23 mouse cellular contexts compared by ENCODE assay signal in genomic region chr15:91634236-91634635, GRCm38 (mm10). TPM values are rescaled to one million over a fixed set of nuclear protein-coding genes. Genes with fewer than 3 reads are reported as not detected.
DNase-seq lines count a peak whose midpoint lies in the region; ATAC-seq lines count a peak whose summit lies in the region.
"Had no signal": no experiment of that assay in that cellular context is flagged by ENCODE, and none has a peak within 500 bp of the region (broad histone marks: within the 10 kb centered on the region; RNA-seq: fewer than 3 reads in every experiment).

No protein-coding gene starts in this region.

- peak; percentile 92 for DNase-seq in heart, adult 11 months
- DNase-seq in heart, postnatal 4 days, result no peak
- DNase-seq in B cell, adult 2 months, result peak; percentile 92 to 96
- peak; percentile 62 to 72 for DNase-seq in spleen, postnatal 14 days (ENCODE audit: low spot score in 2 of 2)
- no peak for DNase-seq in midbrain, embryonic 11.5 days (ENCODE audit: low spot score, missing footprints)
- DNase-seq: adrenal gland, postnatal 10 days; cerebellum, adult 9-11 months; gastrocnemius, postnatal 10 days; heart, postnatal 10 days; kidney, adult 9 months; kidney, postnatal 25 days; layer of hippocampus, postnatal 36 days; lung, embryonic 14.5 days; retina, postnatal 1 day had no signal

- 82% methylated on average over 8 of the region's 8 CpGs for WGBS in midbrain, embryonic 11.5 days
- WGBS in neural tube, embryonic 15.5 days, result 83% methylated on average over 8 of the region's 8 CpGs

- H3K36me3 ChIP-seq in midbrain, embryonic 11.5 days (ENCODE audit: control insufficient read depth, insufficient read depth, low read length), result no peaks in the 10 kb centered on the region
- no peaks in the 10 kb centered on the region for H3K36me3 ChIP-seq in neural tube, embryonic 15.5 days
- H3K36me3 ChIP-seq: forebrain, embryonic 10.5 days; heart, embryonic 12.5 days; midbrain, embryonic 13.5 days had no signal

- H3K4me1 ChIP-seq in midbrain, embryonic 11.5 days (ENCODE audit: control insufficient read depth, insufficient read depth, low read length), result no peaks in the 10 kb centered on the region
- H3K4me1 ChIP-seq in neural tube, embryonic 15.5 days, result no peaks in the 10 kb centered on the region
- H3K4me1 ChIP-seq: heart, embryonic 12.5 days; midbrain, embryonic 13.5 days had no signal

- no peak overlapping the region for H3K4me3 ChIP-seq in midbrain, embryonic 11.5 days (ENCODE audit: low read depth, low read length)
- H3K4me3 ChIP-seq in neural tube, embryonic 15.5 days (replicated peaks), result no peak overlapping the region
- H3K4me3 ChIP-seq: forebrain, embryonic 10.5 days; heart, embryonic 12.5 days; midbrain, embryonic 13.5 days had no signal

- peak; percentile 94 for ATAC-seq in neutrophil, adult 5-6 weeks (ENCODE audit: extremely low read depth, insufficient number of reproducible peaks, low FRiP score, poor library complexity, severe bottlenecking)
- no peak for ATAC-seq in midbrain, embryonic 11.5 days (ENCODE audit: low FRiP score)
- ATAC-seq in neural tube, embryonic 15.5 days (ENCODE audit: low FRiP score), result no peak
- ATAC-seq: forebrain, embryonic 16.5 days; hindbrain, postnatal 0 days; intestine, embryonic 16.5 days; midbrain, embryonic 13.5 days had no signal

- no peaks in the 10 kb centered on the region for H3K27me3 ChIP-seq in midbrain, embryonic 11.5 days (ENCODE audit: control insufficient read depth, insufficient read depth, low read length)
- no peaks in the 10 kb centered on the region for H3K27me3 ChIP-seq in neural tube, embryonic 15.5 days (replicated peaks)
- H3K27me3 ChIP-seq: heart, embryonic 12.5 days; midbrain, embryonic 13.5 days had no signal

- no peak overlapping the region for H3K4me2 ChIP-seq in midbrain, embryonic 11.5 days
- H3K4me2 ChIP-seq in neural tube, embryonic 15.5 days, result no peak overlapping the region
- H3K4me2 ChIP-seq: heart, embryonic 12.5 days; lung, embryonic 14.5 days; midbrain, embryonic 13.5 days had no signal

- H3K27ac ChIP-seq in midbrain, embryonic 11.5 days (ENCODE audit: low read depth, low read length), result no peak overlapping the region
- H3K27ac ChIP-seq in neural tube, embryonic 15.5 days (replicated peaks), result no peak overlapping the region
- H3K27ac ChIP-seq: forebrain, embryonic 10.5 days; hindbrain, postnatal 0 days; midbrain, embryonic 13.5 days had no signal

- H3K9me3 ChIP-seq in midbrain, embryonic 11.5 days (ENCODE audit: control insufficient read depth, low read length), result no peaks in the 10 kb centered on the region
- H3K9me3 ChIP-seq in neural tube, embryonic 15.5 days (replicated peaks), result no peaks in the 10 kb centered on the region
- H3K9me3 ChIP-seq: forebrain, embryonic 10.5 days; heart, embryonic 12.5 days; midbrain, embryonic 13.5 days had no signal

- H3K9ac ChIP-seq in midbrain, embryonic 11.5 days (ENCODE audit: low read length), result no peak overlapping the region
- H3K9ac ChIP-seq in neural tube, embryonic 15.5 days (replicated peaks), result no peak overlapping the region
- H3K9ac ChIP-seq: heart, embryonic 12.5 days; lung, embryonic 14.5 days; midbrain, embryonic 13.5 days had no signal

RNA-seq across cellular contexts. Expression of gene Lrrk2, which starts 38.7 kb away (rescaled TPM):
- 10 to 100 TPM; 10.3 to 10.4 TPM for total RNA-seq in heart, postnatal 4 days (2021)
- 298 and 325 TPM in 2 replicates for total RNA-seq in neutrophil, adult 5-6 weeks (2017)
- polyA plus RNA-seq in midbrain, embryonic 11.5 days (2014; fragmentation: Nextera tagmentation; extraction: Ambion mirVana), result 2.5 and 4.2 TPM in 2 replicates
- polyA plus RNA-seq in neural tube, embryonic 15.5 days (2015; fragmentation: Nextera tagmentation; extraction: Ambion mirVana), result 1.7 and 1.8 TPM in 2 replicates
- total RNA-seq: MEL had no signal

Comparison
In these comparisons a context has a peak if more than half of its experiments do, and no peak if none do; other contexts are left out.
1. DNase-seq: peak in heart, adult 11 months (single experiment), B cell, adult 2 months (2 of 2) and spleen, postnatal 14 days (2 of 2); none in heart, postnatal 4 days (single experiment) and midbrain, embryonic 11.5 days (single experiment).
2. RNA of gene Lrrk2, which starts 38.7 kb away (total RNA-seq): 298 to 325 TPM in neutrophil, adult 5-6 weeks; 10.3 to 10.4 TPM in heart, postnatal 4 days; every median in the first group is over 10 times any median in the second.